Mouse (Mus musculus) bone marrow macrophage, adult 2 months (primary cell): Measurements from ENCODE around the gene 4930518I15Rik. TPM values are rescaled to one million over a fixed set of nuclear protein-coding genes. Genes with fewer than 3 reads are reported as not detected.
"Not testable (repeated sequence)": the region's sequence is repeated elsewhere in the genome, so short reads cannot be mapped to it uniquely, and the experiment has no call there.

Source experiments
- H3K27ac ChIP-seq: 2 replicates; pipeline ENCODE4 v1.5.1; 2012; ENCODE audit warnings: low read depth, low read length; ENCODE audit not compliant: insufficient read depth
- H3K4me1 ChIP-seq: 2 replicates; pipeline ENCODE4 v1.6.1; 2012; ENCODE audit warnings: low read length; ENCODE audit not compliant: control insufficient read depth, insufficient read depth
- H3K4me3 ChIP-seq: 2 replicates; pipeline ENCODE4 v1.5.1; 2012; ENCODE audit warnings: mild to moderate bottlenecking, low read length, moderate library complexity; ENCODE audit not compliant: insufficient read depth
- CTCF ChIP-seq: IDR thresholded peaks from 2 replicates; pipeline ENCODE4 v1.5.1; 2012; ENCODE audit warnings: low read depth, mild to moderate bottlenecking, low read length, moderate library complexity
- POLR2A ChIP-seq: IDR thresholded peaks from 2 replicates; pipeline ENCODE4 v1.6.1; 2012; ENCODE audit warnings: mild to moderate bottlenecking, low read depth, low read length, borderline replicate concordance
- polyA plus RNA-seq: library from polyadenylated mRNA; stranded (reverse); fragments of >200 nt; gene quantifications from 2 replicates; pipeline ENCODE4 v1.2.4, GENCODE M21; 2012; ENCODE audit not compliant: missing spikeins, insufficient read depth, insufficient read length

4930518I15Rik gene
- polyA plus RNA-seq, 1 experiment = 6.4 TPM

DNA sequence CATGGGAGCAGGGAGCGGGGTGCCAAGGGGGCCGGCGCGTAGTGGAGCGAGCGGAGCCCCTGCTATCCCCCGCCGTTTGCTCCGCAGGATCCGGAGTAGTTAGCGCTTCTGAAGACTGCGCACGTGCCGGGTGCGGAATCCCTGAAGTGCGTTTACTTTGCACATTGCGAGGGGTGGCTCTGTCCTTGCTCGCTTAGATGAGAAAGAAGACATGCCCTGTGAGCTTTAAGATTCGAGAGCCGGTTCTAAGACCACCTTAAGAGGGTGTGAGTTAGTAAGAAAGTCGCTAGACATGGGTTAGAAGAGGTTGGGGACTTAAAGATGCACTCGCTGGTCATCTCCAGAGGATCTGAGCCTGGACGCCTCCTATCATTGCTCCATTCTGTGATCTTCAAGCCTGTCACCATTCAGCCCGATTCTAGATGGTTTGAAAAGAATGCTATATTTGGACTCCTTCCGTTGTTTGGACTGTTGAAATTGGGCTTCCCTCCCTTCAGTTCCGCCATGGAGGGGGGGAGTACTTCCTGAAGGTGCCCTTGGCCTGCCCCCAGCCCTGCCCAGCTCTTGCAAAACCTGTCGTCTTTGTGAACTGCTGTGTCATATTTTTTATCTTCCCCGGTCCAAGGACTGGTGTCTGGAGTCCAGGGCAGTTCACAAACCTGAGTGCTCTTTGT lies 5.9 kb upstream of the 4930518I15Rik start:
- peak overlapping the region; percentile 86 for H3K4me3 ChIP-seq
- TF ChIP-seq POLR2A (no peak), CTCF (no peak)
- peaks cover 16% of the 10 kb centered on the region for H3K4me1 ChIP-seq
- H3K27ac ChIP-seq = peak overlapping the region; percentile 94

DNA sequence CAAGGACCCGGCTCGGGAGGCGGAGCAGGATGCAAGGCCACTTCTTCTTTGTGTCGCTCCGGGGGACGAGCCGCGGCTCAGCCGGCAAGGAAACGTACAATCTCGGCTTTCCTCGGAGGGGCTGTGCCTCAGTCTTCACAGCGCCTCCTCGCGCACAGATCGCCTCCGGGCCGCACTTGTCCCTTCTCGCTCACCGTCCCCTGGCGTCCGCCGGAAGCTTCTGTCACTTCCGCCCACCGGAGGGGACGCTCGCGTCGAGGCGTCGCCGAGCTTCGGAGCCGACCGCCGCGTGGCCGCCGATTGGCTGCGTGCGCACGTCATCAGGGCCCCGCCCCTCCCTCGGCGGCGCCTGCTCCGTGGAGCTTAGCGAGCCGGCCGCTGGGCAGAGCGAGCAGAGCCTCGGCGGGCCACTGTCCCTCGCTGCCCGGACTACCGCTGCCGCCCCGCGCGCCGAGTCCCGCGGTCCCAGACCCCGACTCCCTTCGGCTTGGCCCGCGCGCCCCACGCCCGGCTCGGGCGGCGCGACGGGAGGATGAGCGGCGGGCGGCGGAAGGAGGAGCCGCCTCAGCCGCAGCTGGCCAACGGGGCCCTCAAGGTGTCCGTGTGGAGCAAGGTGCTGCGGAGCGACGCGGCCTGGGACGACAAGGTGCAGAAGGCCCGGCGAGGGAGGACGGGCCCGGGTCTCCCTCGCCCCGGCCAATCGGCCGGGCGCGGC lies 5.2 kb upstream of the 4930518I15Rik start, which contains the start of gene Rab5if:
Gene Rab5if (plus strand): TSS at position 357 of the 715 bp plus-strand sequence.
- Histone ChIP-seq H3K4me3 (peak within 1 kb of the TSS; percentile 86), H3K27ac (peak within 1 kb of the TSS; percentile 94), H3K4me1 (peaks cover 21% of the 10 kb centered on the region)
- TF ChIP-seq POLR2A (no peak), CTCF (no peak)

DNA sequence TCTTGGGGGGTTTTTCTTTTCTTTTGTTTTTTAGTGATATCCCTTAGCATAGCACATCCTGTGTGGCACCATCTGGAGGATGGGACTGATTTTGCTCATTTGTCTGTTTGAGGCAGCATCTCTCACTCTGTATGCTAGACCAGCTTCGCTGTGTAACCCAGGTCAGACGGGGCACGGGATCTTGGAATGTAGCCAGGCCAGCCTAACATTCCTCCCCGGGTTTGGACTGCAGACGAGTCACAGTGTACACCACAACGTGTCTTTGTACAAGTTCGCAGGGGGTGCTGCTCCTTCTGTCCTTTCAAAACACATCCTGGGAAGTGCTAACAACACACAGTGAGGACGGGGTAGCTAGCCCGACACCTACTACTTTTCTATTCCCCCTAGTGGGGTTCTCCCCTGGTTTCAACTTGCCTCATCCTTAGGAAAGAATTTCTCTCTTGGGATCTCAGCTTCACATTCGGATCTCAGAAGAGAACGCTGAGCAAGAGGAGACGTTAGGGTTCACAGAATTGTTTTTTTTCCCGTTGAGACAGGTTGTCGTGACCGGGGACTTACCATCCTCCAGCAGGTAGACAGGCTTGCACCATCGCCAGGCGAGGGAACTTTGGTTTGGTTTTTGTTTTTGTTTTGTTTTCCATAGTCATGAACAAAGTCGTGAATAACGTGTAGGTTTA lies 4.4 kb upstream of the 4930518I15Rik start:
- H3K4me1 ChIP-seq = peaks cover 23% of the 10 kb centered on the region
- H3K4me3 ChIP-seq = peak overlapping the region; percentile 86
- TF ChIP-seq POLR2A = no peak
- peak overlapping the region; percentile 87 for H3K27ac ChIP-seq

DNA sequence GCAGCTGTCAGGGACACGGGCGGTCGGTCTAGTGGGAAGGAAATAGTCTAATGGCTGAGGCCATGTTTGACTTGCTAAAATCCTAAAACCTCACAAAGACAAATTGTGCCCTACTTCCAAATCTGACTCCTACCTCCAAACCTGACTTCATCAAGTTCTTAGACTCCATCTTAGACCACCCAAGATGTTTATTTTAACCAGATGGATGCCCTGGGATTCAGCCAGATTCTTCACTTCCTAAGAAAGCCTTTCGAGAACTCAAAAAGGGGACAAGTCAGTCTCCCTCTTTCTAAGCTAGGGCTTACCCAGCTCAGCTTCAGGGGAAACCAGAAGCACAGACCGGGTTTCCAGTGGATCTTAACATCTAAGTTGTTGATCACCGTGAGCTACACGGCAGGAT lies 925 bp upstream of the 4930518I15Rik start:
- TF ChIP-seq CTCF (no peak), POLR2A (no peak)
- Histone ChIP-seq H3K4me3 (no peak overlapping the region), H3K4me1 (peaks cover 18% of the 10 kb centered on the region), H3K27ac (no peak overlapping the region)

DNA sequence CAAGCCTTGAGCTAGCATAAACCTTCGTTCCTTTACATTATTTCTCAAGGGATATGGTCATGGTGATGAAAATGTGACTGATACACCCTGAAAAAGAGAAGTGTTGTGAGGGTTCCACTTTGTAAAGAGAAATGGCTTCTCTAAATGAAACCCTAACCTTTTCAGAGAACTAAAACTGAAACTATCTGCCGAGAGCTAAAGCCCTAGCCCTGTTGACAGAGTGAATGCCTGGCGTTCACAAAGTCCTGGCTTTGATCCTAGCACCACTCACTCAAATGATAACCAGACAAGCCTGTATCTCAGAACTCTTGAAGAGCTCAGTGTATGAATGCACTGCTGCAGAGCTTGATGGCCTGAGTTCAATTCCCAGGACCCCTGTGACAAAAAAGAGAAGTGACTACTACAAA lies 358 bp downstream of the 4930518I15Rik start:
- Histone ChIP-seq H3K4me3 (peak overlapping the region; percentile 53), H3K27ac (peak overlapping the region; percentile 72), H3K4me1 (peaks cover 18% of the 10 kb centered on the region)
- no peak for TF ChIP-seq POLR2A
- TF ChIP-seq CTCF = no peak

DNA sequence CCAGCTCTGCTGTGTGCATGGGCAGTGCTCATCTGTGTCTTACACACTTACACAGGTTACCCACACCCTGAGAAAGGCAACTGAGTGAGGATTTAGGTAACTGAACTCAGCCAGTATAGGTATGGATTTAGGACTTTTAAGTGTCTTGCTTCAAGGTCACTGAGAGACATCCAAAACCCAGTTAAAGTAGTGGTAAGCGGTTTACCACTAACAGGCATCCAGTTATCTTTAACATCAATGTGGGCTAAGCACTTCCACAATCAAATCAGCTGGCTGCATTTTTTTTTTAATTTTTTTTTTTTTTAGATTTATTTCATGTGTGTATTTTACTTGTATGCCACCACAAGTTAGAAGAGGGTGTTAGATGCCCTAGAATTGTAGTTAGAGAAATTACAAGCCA lies 1.4 kb downstream of the 4930518I15Rik start:
- TF ChIP-seq CTCF = no peak
- no peak for TF ChIP-seq POLR2A
- Histone ChIP-seq H3K4me3 (no peak overlapping the region), H3K4me1 (peaks cover 21% of the 10 kb centered on the region), H3K27ac (no peak overlapping the region)

DNA sequence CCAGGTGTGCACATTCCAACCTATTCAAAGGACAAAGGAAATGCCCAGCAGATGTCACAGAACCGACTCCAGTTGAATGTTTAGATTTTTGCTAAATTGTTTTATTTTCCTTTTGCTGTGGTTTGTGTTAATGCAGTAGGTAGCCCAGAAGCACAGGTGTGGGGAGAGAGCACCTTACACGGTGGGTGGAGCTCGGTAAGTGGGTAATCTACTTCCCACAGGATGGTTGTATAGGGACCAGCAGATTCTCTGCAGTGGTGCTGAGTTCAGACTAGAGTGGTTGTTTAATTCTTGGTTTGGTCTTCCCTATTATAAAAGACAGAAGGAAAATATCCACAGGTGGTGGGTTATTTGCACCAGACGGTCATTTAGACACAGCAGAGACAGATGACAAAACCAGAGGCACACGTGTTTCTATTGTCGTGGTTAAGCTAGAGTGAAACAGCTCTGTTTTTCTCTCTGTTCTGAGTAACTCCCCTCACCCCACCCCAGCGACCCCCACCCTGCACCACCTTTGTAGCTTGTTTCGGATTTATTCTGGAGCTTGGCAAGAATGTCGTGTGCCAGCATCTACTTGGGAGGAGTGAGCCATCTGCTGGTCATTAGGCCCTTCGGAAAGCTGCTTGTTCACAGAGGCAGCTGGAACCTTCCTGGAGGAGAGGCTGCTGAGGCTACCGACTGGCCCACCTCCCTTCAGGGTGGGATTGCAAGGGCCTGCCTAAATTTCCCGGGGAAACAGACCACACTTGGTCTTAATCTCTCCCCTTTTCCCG lies 3.6 kb downstream of the 4930518I15Rik start:
- peaks cover 32% of the 10 kb centered on the region for H3K4me1 ChIP-seq
- not testable (repeated sequence) for H3K4me3 ChIP-seq, H3K27ac ChIP-seq

DNA sequence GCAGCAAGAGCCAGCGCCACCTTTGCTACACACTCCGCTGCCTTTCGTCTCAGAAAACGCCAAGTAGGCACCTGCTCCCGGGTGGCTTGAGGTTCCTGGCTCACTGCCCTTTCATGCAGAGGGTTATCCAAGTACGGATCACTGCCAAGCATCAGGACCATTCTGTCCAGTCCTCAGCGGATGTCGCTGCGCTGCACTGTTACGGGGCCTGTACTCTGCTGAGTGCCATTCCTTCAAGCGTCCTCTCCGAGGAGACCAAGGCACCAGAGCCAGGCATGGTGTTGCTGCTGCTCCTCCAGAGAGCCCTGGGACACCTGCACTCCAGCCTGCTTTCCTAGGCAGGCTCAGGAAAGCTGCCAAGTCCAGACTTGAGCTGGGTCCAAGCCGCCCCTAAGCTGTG lies 4.2 kb downstream of the 4930518I15Rik start:
- not testable (repeated sequence) for H3K27ac ChIP-seq, H3K4me3 ChIP-seq
- peaks cover 32% of the 10 kb centered on the region for H3K4me1 ChIP-seq

DNA sequence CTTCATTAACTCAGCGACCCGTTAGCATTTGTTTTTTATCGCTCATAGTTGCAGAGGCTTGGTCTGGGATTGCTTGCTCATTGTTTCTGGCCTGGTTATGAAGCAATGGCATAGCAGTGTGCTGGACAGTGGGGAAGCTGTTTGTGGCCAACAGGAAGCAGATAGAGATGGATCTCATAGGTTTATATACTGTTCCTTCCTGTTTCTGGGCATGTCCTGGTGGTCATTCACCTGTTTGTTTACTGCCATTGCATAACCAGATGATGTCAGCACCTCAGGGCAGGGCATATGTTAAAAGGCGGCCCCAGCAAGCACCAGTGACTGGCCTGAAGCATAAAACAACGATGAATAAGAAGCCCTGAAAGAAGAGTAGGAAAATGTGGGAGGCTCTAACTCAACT lies 7.2 kb downstream of the 4930518I15Rik start:
- H3K4me1 ChIP-seq = peaks cover 16% of the 10 kb centered on the region
- H3K27ac ChIP-seq = no peak overlapping the region
- no peak for TF ChIP-seq POLR2A
- no peak for TF ChIP-seq CTCF
- no peak overlapping the region for H3K4me3 ChIP-seq
